Mouse (Mus musculus) forebrain, embryonic 12.5 days (tissue): ENCODE data around the gene Vstm2l. TPM values are rescaled to one million over a fixed set of nuclear protein-coding genes. Genes with fewer than 3 reads are reported as not detected.
A peak's percentile ranks its signal among the peaks of the same experiment; 100 is the strongest.

Experiments
- ATAC-seq: fragments of 200-750 bp; cut with Nextera tagmentation; 2 replicates; pipeline ENCODE4 v1.8.0; 2017; ENCODE audit warnings: moderate TSS enrichment; ENCODE audit not compliant: low FRiP score
- H3K27ac ChIP-seq: fragments of 300-500 bp; sonication (generic); 2 replicates; pipeline ENCODE4 v1.5.1; 2016; ENCODE audit warnings: mild to moderate bottlenecking
- H3K27me3 ChIP-seq: fragments of 300-500 bp; sonication (generic); 2 replicates; pipeline ENCODE4 v1.6.1; 2016; ENCODE audit warnings: mild to moderate bottlenecking
- H3K36me3 ChIP-seq: fragments of 300-500 bp; sonication (generic); replicated peaks from 2 replicates; pipeline ENCODE4 v1.6.1; 2016; ENCODE audit warnings: mild to moderate bottlenecking
- H3K4me1 ChIP-seq: fragments of 300-500 bp; sonication (generic); 2 replicates; pipeline ENCODE4 v1.6.1; 2016
- H3K4me2 ChIP-seq: fragments of 300-500 bp; sonication (generic); 2 replicates; pipeline ENCODE4 v1.6.1; 2016; ENCODE audit warnings: mild to moderate bottlenecking, moderate library complexity
- H3K4me3 ChIP-seq: fragments of 300-500 bp; sonication (generic); replicated peaks from 2 replicates; pipeline ENCODE4 v1.5.1; 2016; ENCODE audit warnings: mild to moderate bottlenecking
- H3K9ac ChIP-seq: fragments of 300-500 bp; sonication (generic); 2 replicates; pipeline ENCODE4 v1.6.1; 2016; ENCODE audit warnings: mild to moderate bottlenecking
- H3K9me3 ChIP-seq: fragments of 300-500 bp; sonication (generic); 2 replicates; pipeline ENCODE4 v1.6.1; 2016
- WGBS: fragments of 180-500 bp; shearing (Covaris S2); methylation state at CpG from one replicate; pipeline ENCODE4 v1.1.7; 2016; 5-methylcytosine and 5-hydroxymethylcytosine counted together
- polyA plus RNA-seq: library from polyadenylated mRNA; unstranded; fragments of >200 nt; fragmentation: Nextera tagmentation; extraction: Ambion mirVana; gene quantifications from 2 replicates; pipeline ENCODE4 v1.2.1, GENCODE M21; 2016

Vstm2l gene
- polyA plus RNA-seq, 1 experiment from 2014 or later: 3.5 TPM

DNA sequence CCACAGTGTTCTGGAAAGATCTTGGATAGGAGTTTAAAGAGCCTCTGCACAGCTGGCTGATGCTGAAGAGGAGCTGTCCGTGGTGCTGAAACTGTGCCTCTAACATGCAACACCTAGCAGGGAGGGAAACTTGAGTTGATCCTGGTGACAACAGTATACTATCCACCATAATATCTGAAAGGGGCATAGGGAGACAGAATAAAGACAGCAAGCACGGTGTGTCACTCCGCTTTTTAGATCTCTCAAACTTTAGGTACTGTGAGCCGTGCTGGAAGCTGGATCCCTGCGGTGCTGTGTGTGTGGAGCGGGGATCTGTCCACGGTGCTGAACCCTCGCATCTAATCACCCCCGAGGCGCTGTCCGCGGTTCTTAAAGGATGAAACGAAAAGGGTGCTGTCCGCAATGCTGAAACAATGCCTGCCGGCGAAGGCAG, 1.2 kb upstream of the Vstm2l start:
- Histone ChIP-seq H3K27me3 (peaks cover 70% of the 10 kb centered on the region), H3K4me2 (peak overlapping the region; percentile 66), H3K4me3 (peak overlapping the region; percentile 4; the same call in 1 of the 2 replicates), H3K36me3 (no peaks in the 10 kb centered on the region), H3K9me3 (no peaks in the 10 kb centered on the region), H3K4me1 (peaks cover 16% of the 10 kb centered on the region), H3K9ac (no peak overlapping the region), H3K27ac (no peak overlapping the region)
- under 1% methylated on average over 16 of the region's 16 CpGs for WGBS
- no peak for ATAC-seq

DNA sequence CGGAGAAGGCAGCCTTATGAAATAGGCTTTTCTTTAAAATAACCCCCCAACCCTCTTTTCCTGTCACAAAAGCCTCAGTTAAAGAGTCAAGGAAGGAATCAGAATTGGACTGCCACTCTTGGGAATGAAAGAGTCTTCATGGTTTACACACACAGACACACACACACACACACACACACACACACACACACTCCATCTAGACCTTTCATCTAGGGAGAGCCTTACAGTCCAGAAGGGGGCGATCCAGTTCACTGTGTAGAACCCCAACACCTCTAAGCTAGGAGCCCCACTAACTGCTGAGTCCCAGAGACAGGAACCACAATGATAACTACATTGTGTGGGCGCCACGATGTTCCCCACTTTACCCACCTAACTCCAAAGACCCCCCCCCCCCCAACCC, 748 bp upstream of the Vstm2l start:
- peak overlapping the region; percentile 66 for H3K4me2 ChIP-seq
- H3K4me3 ChIP-seq: peak overlapping the region; percentile 51
- no peak for ATAC-seq
- peaks cover 70% of the 10 kb centered on the region for H3K27me3 ChIP-seq
- peaks cover 20% of the 10 kb centered on the region for H3K4me1 ChIP-seq
- H3K36me3 ChIP-seq: no peaks in the 10 kb centered on the region
- 2% methylated on average over 4 of the region's 4 CpGs for WGBS
- H3K27ac ChIP-seq: no peak overlapping the region
- 0 out of 2 replicates have a peak overlapping the region, but pooled peaks have one; percentile 62 for H3K9ac ChIP-seq
- no peaks in the 10 kb centered on the region for H3K9me3 ChIP-seq

DNA sequence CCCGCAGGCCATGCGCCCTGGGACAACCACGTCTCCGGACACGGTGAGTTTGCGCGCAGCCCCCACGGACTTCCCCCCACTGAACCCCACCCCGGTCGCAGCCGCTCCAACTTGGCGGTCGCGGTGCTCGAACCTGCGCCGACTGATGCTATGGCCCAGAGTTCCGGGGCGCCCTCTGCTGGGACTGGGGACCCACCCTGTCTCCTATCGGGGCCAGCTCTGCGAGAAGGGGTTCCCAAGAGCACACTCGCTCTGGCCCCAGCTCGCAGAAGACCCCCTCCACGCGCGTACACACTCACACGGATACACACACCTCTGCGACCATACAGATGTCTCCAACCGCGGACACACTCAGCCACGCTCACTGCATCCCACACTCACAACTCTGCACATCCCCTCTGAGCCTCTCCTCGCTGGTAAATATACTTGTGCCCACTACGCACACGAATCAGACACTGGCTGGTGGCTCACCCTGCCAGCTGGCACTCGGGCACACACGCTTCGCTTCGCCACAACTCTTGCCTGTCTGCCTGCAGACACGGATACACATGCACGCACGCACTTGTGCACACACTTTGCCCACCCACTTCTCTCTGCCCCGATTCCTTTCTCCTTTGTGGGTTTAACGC, 550 bp downstream of the Vstm2l start:
- Histone ChIP-seq H3K27me3 (peaks cover 65% of the 10 kb centered on the region), H3K9ac (peak overlapping the region; percentile 62), H3K27ac (peak overlapping the region; percentile 36; the same call in 1 of the 2 replicates), H3K4me3 (peak overlapping the region; percentile 51), H3K4me2 (peak overlapping the region; percentile 66), H3K9me3 (no peaks in the 10 kb centered on the region), H3K36me3 (no peaks in the 10 kb centered on the region), H3K4me1 (peaks cover 23% of the 10 kb centered on the region)
- peak; percentile 21; the same call in 1 of the 2 replicates for ATAC-seq
- WGBS: 42% methylated on average over 42 of the region's 43 CpGs

DNA sequence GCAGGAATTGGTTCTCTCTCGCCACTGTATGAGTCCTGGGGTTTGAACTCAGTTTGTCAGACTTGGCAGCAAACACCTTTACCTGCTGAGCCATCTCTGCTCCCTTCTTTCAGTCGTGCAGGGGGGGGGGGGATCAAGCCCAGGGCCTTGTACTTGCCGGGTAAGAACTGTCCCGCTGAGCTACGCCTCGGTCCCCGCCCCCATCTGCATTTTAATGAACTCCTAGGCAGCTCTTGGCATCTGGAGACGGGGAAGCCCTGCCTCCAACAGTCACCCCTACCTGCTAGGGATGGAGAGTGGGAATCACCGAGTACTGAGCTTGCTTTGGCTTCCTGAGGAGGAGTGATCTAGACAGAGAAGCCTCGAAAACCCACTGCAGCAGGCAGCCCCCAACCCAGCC, 4.1 kb downstream of the Vstm2l start:
- no peak overlapping the region for H3K27ac ChIP-seq
- H3K4me1 ChIP-seq: peaks cover 40% of the 10 kb centered on the region
- 3% methylated on average over 10 of the region's 10 CpGs for WGBS
- no peak overlapping the region for H3K9ac ChIP-seq
- H3K36me3 ChIP-seq: no peaks in the 10 kb centered on the region
- H3K9me3 ChIP-seq: no peaks in the 10 kb centered on the region
- no peak for ATAC-seq
- H3K4me3 ChIP-seq: no peak overlapping the region
- H3K4me2 ChIP-seq: no peak overlapping the region
- peaks cover 67% of the 10 kb centered on the region for H3K27me3 ChIP-seq

DNA sequence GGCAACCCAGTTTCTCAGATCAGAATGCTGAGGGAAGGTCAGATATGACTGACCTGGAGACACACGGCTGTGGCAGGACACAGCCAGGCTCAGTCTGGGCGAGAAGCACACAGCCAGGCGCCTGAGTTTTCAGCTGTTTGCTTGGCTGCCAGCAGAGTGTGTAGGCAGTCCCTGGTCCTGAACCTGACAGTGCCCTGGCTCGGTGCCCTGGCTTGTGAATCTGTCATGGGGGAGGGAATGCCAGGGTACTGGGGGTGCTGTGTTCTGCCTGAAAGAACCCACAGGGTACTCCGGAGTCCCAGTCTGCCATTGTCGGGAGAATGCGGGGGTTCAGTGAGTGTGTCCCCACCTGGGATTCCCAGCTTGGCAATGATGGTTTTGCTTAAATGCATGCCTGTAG, 7.1 kb downstream of the Vstm2l start:
- no peaks in the 10 kb centered on the region for H3K36me3 ChIP-seq
- H3K4me3 ChIP-seq: no peak overlapping the region
- ATAC-seq: no peak
- no peak overlapping the region for H3K9ac ChIP-seq
- H3K4me2 ChIP-seq: no peak overlapping the region
- 79% methylated on average over 7 of the region's 7 CpGs for WGBS
- peaks cover 31% of the 10 kb centered on the region for H3K4me1 ChIP-seq
- H3K27me3 ChIP-seq: peaks cover 49% of the 10 kb centered on the region
- H3K9me3 ChIP-seq: no peaks in the 10 kb centered on the region
- no peak overlapping the region for H3K27ac ChIP-seq

DNA sequence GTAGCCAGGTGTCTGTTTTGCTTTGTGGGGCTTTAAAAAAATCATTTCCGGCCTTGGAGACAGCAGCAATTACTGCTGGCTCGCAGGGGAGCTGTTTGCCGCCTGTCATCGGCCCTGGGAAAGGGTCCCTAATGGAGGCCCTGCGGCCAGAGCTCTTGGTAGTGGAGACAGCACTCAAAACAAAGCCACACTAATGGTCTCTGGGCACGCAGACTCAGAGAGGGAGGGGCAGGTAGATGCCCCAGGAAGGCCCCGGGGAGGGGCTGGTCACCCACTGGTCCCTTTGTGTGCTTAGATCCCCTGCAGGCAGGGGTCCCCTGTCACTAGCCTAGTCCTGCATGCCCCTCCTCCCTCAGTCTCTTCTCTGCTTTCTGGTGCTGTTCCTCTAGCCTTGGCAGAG, 9.0 kb downstream of the Vstm2l start:
- H3K4me3 ChIP-seq: no peak overlapping the region
- peaks cover 45% of the 10 kb centered on the region for H3K4me1 ChIP-seq
- H3K27me3 ChIP-seq: peaks cover 34% of the 10 kb centered on the region
- peak; percentile 49; the same call in 1 of the 2 replicates for ATAC-seq
- H3K27ac ChIP-seq: peak overlapping the region; percentile 79
- no peaks in the 10 kb centered on the region for H3K36me3 ChIP-seq
- no peak overlapping the region for H3K9ac ChIP-seq
- no peaks in the 10 kb centered on the region for H3K9me3 ChIP-seq
- H3K4me2 ChIP-seq: 0 out of 2 replicates have a peak overlapping the region, but pooled peaks have one; percentile 15
- 6% methylated on average over 6 of the region's 7 CpGs for WGBS

DNA sequence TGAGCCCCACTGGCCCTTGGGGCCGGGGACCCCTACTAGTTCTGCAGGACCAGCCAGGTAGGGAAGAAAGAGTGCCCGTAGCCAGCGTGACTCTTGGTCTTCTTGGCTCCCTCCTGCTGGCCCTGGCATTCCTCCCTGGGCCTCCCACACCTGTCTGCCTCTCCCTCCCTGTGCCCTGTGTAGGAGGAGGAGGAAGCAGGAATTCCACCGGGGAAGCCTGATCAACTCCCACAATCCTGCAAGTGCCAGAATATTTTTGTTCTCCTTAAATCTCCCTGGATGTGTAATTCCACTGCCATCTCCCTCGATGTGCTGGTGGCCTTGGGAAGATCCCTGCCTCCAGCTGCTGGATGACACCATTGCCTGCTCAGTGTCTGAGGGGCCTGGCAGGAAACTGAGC, 10.1 kb downstream of the Vstm2l start:
- Histone ChIP-seq H3K27me3 (peaks cover 34% of the 10 kb centered on the region), H3K9ac (no peak overlapping the region), H3K27ac (no peak overlapping the region), H3K4me1 (peaks cover 45% of the 10 kb centered on the region), H3K36me3 (no peaks in the 10 kb centered on the region), H3K9me3 (no peaks in the 10 kb centered on the region), H3K4me2 (no peak overlapping the region), H3K4me3 (no peak overlapping the region)
- WGBS: 73% methylated on average over 5 of the region's 5 CpGs
- no peak for ATAC-seq

DNA sequence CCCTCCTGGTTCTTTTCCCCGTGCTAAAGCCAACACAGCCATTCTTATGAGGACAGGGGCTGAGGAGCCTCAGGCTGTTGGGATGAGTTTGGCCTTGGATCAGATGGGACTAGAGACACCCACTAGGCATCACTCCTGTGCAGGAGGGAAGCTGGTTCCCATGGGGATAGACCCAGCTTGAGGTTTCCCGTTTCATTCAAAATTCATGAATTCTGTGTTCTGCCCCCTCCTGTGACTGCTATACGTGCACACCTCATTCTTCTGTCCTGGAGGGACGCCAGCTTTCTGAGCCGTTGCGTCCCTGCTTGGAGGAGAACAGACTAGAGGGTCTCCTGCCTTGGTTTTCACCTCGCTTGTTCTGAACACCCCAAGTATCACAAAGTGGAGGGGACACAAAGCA, 12.0 kb downstream of the Vstm2l start:
- H3K4me2 ChIP-seq: no peak overlapping the region
- H3K27ac ChIP-seq: no peak overlapping the region
- H3K9me3 ChIP-seq: no peaks in the 10 kb centered on the region
- H3K27me3 ChIP-seq: peaks cover 27% of the 10 kb centered on the region; the same call in 1 of the 2 replicates
- no peak overlapping the region for H3K4me3 ChIP-seq
- H3K36me3 ChIP-seq: no peaks in the 10 kb centered on the region
- H3K4me1 ChIP-seq: peaks cover 41% of the 10 kb centered on the region
- WGBS: 50% methylated on average over 7 of the region's 7 CpGs
- ATAC-seq: no peak
- H3K9ac ChIP-seq: no peak overlapping the region

DNA sequence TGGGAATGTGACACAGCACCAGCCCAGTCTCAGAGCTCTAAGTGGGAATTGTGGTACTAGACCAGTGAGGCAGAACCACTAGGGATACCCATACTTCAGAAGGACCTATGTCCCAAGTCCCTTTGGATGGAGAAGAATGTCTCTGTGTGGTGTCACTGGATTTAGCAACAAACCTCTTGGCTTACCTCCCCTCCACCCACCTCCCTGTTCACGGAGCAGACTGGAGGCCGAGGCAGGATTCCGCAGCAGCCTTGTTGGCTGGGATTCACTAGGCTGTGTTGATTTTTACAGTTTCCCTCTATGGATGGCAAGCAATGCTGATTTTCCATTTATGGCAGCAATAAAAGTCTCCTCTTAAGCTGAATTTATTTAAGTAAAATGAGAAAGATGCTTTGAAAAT, 12.5 kb downstream of the Vstm2l start:
- H3K9me3 ChIP-seq: no peaks in the 10 kb centered on the region
- no peak for ATAC-seq
- H3K36me3 ChIP-seq: no peaks in the 10 kb centered on the region
- no peak overlapping the region for H3K4me2 ChIP-seq
- H3K27ac ChIP-seq: no peak overlapping the region
- H3K27me3 ChIP-seq: peaks cover 22% of the 10 kb centered on the region; the same call in 1 of the 2 replicates
- no peak overlapping the region for H3K9ac ChIP-seq
- no peak overlapping the region for H3K4me3 ChIP-seq
- WGBS: 79% methylated on average over 3 of the region's 3 CpGs
- H3K4me1 ChIP-seq: peaks cover 37% of the 10 kb centered on the region

DNA sequence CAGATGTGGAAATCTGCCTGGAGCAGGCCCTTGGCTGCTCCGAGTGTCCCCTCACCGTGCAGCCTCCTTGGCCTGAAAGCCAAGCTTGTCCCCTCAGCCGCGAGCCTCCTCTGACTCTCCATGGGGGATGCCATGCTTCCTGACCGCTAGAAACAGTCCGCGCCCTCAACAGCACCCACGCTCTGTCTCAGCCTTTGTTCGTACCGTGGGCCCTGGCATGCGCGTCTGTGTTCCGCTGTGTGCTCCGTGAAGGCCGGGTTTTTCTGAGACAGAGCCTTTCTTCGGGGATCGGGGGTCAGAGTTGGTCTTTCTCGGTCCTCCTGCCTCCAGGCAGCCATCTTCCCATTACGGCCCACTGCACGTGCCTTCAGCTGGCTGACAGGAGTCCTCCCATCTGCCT, 12.9 kb downstream of the Vstm2l start:
- no peak overlapping the region for H3K9ac ChIP-seq
- no peaks in the 10 kb centered on the region for H3K36me3 ChIP-seq
- 0 out of 2 replicates have a peak, but pooled peaks have one; percentile 28 for ATAC-seq
- no peak overlapping the region for H3K4me2 ChIP-seq
- WGBS: 57% methylated on average over 20 of the region's 20 CpGs
- H3K4me3 ChIP-seq: no peak overlapping the region
- no peaks in the 10 kb centered on the region for H3K9me3 ChIP-seq
- peak overlapping the region; percentile 43; the same call in 1 of the 2 replicates for H3K27ac ChIP-seq
- peaks cover 35% of the 10 kb centered on the region for H3K4me1 ChIP-seq
- H3K27me3 ChIP-seq: 0 out of 2 replicates have a peak, but pooled peaks cover 19% of the 10 kb centered on the region

DNA sequence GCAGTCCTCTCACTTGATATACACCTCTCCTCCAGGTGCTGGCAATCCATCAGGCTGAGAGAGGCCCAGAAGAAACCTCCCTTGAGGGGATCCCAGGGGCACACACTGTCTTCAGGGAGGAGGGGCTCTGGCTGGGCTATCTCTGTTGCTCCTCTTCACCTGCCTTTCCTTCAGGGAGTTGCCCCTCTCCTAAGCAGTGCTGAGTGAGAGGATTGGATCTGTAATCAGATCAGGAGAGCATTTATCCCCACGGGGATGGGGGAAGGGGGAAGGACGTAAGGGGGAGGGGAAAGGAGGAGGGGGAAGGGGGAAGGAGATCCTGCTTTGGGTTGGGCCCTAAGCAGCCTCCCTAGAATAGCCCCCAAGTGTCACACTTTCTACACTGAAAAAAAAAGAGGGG, 13.4 kb downstream of the Vstm2l start:
- H3K27me3 ChIP-seq: 0 out of 2 replicates have a peak, but pooled peaks cover 16% of the 10 kb centered on the region
- H3K36me3 ChIP-seq: no peaks in the 10 kb centered on the region
- no peak overlapping the region for H3K4me3 ChIP-seq
- H3K4me2 ChIP-seq: no peak overlapping the region
- no peak overlapping the region for H3K9ac ChIP-seq
- peak overlapping the region; percentile 43; the same call in 1 of the 2 replicates for H3K27ac ChIP-seq
- WGBS: 15% methylated on average over 2 of the region's 2 CpGs
- ATAC-seq: 0 out of 2 replicates have a peak, but pooled peaks have one; percentile 13
- peaks cover 34% of the 10 kb centered on the region for H3K4me1 ChIP-seq
- no peaks in the 10 kb centered on the region for H3K9me3 ChIP-seq

DNA sequence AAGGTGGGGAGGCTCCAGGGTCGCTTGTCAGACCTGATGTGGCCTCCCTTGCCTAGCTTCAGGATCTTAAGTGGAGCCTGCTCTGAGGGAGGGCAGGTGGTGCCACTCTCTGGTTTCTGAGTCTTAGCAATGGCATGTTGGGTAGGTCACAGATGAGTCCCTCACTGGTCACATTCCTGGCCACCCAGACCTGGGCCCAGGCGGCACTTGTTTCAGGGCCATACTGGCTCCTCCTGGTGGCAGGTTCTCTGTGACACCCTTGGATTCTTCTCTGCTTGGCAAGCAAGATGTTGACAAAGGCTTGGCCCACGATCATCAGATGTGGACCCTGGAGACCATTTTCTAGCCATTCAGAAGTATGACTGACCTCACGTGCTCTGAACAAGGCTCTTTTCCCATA, 18.2 kb downstream of the Vstm2l start:
- Histone ChIP-seq H3K4me2 (no peak overlapping the region), H3K36me3 (no peaks in the 10 kb centered on the region), H3K4me1 (peaks cover 20% of the 10 kb centered on the region), H3K9me3 (no peaks in the 10 kb centered on the region), H3K4me3 (no peak overlapping the region), H3K27me3 (no peaks in the 10 kb centered on the region), H3K9ac (no peak overlapping the region), H3K27ac (no peak overlapping the region)
- ATAC-seq: no peak
- 77% methylated on average over 4 of the region's 4 CpGs for WGBS
